Mouse (Mus musculus): ENCODE data around the gene Mindy4.
A peak's percentile ranks its signal among the peaks of the same experiment; 100 is the strongest.

The Mindy4 gene

DNA sequence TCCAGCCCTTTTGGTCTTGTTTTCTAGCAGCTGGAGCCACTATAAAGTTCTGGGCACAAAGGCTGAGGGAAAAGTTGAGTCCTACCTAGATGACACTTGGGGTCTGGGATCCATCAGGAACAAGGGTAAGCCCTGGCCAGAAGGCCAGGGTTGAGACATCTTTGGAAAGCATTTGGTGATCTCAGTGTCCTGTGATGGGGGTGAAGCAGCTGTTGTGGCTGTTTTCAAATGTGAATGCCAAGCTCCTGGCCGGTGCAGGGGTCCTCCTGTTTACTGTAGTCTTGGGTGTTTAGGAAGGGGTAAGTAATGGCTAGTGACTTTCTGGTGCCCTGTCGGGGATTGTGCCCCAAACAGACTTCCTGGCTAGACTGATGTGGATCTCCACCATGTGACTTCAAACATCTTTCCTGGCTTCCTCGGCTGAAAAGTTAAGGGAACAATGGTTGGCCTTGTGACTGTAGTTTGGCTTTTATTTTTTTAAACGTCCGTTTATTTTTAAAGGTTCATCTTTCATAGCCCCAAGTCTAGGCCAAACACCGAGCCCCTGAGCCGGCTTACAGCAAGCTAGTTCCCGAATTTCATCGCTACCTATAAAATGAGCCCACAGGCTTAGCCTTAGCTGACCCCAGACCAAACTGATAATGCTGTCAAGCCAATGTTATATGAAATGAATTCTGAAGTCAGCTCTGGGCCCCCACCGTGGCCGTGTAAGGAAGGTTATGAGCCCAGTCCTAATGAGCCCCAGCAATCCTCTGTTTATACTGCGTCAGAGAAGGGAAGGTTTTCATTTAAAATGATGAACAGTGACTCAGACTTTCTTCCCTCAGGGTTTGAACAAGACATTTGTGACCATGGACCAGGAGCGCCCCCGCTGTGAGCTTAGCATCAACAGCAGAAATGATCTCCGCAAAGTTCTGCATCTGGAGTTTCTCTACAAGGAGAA is 7.5 kb downstream of the Mindy4 start:
- no peak for DNase-seq

GRCm38 (mm10) chr6:55214541-55214940 is 11.4 kb downstream of the Mindy4 start:
- no peak for DNase-seq

GRCm38 (mm10) chr6:55218232-55218631 is 15.0 kb downstream of the Mindy4 start:
- no peak for DNase-seq

- DNase-seq, result no peak
Measured at GRCm38 (mm10) chr6:55223986-55224385, 20.8 kb downstream of the Mindy4 start.

GRCm38 (mm10) chr6:55230048-55230447 is 26.9 kb downstream of the Mindy4 start:
- no peak for DNase-seq

DNA sequence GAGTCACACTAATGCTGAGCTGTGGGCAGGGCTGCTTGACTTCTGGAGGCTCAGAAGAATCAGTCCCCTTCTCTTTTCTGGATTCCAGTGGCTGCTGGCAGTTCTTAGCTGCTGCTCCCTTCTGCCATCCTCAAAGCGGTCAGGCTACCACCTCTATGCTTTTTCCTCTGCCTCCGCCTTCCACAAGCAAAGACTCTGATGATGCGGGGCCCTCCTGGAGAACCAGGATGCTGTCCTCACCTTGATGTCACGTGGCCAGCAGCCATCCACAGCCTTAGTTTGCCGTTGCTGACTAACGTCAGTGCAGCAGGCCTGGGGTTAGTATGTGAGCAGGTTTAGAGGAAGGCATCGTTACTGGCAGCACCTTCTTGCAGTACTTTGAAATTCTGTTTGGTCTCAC is 28.9 kb downstream of the Mindy4 start:
- DNase-seq, result no peak

GRCm38 (mm10) chr6:55232524-55233264 is 29.5 kb downstream of the Mindy4 start:
- peak; percentile 47 to 54 for DNase-seq

- DNase-seq, result no peak
Measured at GRCm38 (mm10) chr6:55233326-55233725, 30.1 kb downstream of the Mindy4 start.

GRCm38 (mm10) chr6:55234636-55235035 is 31.5 kb downstream of the Mindy4 start:
- no peak for DNase-seq

- no peak for DNase-seq
Measured at GRCm38 (mm10) chr6:55235733-55236132, 32.5 kb downstream of the Mindy4 start.

GRCm38 (mm10) chr6:55239931-55240330 is 36.7 kb downstream of the Mindy4 start:
- no peak for DNase-seq

DNA sequence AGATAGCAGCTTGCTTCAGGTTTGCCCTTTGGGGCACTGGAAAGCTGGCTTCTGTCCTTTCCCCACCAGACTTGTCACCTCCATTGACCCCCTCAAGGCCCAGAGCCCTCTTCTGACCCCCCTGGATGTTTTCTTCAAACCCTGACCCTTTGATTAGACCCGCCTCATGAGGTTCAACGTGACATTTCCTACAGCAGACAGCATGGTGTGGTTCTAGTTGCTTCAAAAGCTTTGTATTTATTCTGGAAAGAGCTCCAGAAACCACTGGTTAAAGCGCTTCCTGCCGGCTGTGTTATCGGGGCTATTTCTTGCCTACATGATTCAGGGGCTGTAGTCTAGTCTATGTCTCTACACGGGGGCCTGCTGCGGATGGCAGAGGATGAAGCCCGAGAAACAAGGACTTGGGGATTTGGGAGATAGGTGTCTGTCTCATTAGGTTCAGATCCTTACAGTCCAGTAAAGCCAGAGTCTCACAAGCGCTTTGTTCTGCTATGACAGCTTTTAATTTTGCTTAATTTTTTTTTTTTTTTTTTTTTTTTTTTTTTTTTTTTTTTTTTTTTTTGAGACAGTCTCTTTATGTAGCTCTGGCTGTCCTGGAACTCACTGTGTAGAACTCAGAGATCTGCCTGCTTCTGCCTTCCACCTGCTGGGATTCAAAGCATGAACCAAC is 37.5 kb downstream of the Mindy4 start:
- DNase-seq, result no peak

- DNase-seq, result peak; percentile 33 to 38
Measured at GRCm38 (mm10) chr6:55241479-55241878, 38.3 kb downstream of the Mindy4 start.

DNA sequence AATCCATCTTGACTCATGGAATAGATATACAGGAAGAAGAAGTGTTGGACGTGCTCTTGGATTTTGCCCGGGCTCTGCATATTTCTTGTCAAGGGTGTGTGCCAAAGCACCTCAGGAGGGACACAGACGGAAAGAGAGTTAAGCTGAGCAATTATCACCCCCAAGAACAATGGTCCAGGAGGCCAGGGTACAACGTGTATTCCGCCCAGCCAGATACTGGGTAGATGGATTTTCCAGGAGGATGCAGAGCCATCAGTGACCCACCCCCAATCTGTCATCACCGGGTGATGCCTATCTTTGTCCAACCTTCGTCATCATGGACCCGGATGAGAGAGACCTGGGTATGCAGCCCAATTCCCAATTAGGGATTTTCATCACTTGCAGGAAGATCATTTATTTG is 42.5 kb downstream of the Mindy4 start:
- no peak for DNase-seq

DNA sequence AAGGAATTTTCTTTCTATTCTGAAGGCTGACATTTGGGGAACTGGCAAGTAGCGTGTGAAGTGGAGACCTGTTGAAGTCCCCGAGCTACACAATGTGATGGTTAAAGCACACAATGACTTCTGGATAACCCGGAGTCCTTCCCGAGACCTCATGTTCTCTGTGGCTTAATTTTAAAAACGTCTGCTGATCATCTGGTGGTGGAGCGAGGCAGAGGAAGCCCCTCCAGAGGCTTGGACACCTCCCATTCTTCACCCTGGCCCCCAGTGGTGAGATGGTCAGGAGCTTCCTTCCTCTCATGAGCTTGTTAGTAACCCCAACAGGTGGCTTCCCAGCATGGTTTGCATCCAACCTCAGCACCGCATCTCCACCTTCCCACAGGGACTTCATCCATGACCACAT is 43.3 kb downstream of the Mindy4 start:
- no peak for DNase-seq

DNA sequence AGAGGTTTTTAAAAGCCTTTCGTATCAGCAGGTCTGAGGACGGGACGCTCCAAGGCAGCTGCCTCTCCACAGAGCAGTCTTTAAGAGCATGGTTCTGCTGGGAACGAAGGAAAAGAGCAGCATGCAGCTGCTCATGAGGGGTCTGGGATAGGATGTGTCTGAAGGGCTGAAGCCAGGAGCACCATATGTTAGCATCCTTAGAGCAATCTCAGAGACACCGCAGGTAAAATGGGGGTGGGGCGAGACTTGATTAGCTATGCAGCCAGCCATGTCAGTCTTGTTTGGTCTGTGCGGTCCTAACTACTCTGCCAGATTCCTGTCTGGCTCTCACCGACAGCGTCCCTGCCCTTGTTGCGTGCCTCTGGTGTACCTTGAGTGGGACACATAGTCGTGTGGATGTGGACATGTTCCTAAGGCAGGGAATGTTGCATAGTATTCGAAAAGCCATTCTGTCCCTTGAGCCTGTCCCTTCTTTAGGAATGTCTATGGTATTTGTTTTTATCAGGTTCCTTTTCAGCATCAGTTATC is 43.8 kb downstream of the Mindy4 start:
- no peak for DNase-seq

- no peak for DNase-seq
Measured at GRCm38 (mm10) chr6:55249263-55249662, 46.1 kb downstream of the Mindy4 start.

GRCm38 (mm10) chr6:55250809-55251208 is 47.6 kb downstream of the Mindy4 start:
- DNase-seq, result no peak

DNA sequence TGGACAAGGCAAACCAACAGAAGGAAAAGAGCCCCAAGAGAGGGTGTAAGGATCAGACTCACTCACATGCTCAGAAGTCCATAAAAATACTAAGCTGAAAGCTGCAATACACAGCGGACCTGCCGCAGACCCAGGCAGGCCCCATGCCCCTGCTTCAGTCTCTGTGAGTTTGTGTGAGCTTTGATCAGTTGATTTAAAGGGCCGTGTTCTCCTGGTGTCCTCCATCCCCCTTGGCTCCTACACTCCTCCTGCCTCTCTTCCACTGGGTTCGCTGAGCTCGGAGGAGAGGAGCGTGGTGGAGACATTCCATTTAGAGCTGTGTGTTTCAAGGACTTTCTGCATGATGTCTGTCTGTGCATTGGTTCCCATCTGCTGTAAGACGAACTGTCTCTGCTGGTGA is 48.4 kb downstream of the Mindy4 start:
- DNase-seq, result no peak

GRCm38 (mm10) chr6:55252731-55253247 is 49.6 kb downstream of the Mindy4 start:
- DNase-seq, result no peak

GRCm38 (mm10) chr6:55256500-55257191 is 53.5 kb downstream of the Mindy4 start:
- DNase-seq, result no peak

GRCm38 (mm10) chr6:55257246-55257645 is 54.1 kb downstream of the Mindy4 start:
- no peak for DNase-seq
